Mouse (Mus musculus) adrenal gland, adult 18-20 months (tissue): ENCODE measurements around the gene Abcb9. TPM values are rescaled to one million over a fixed set of nuclear protein-coding genes. Genes with fewer than 3 reads are reported as not detected.

Experiments
- DNase-seq, 2 experiments: peaks; one replicate each; pipeline ENCODE4 v3.0.0; 2021 to 2022; ENCODE audit warnings: low spot score in 2 of 2
- total RNA-seq, 2 experiments: library from RNA; stranded (reverse); gene quantifications; 1 replicate in 1 of 2; 2 replicates in 1 of 2; pipeline ENCODE4 v1.2.3; 2021

Gene Abcb9
- total RNA-seq, 2 experiments from 2014 or later: 10.6 to 15.2 TPM

- no peak for DNase-seq
These were observed 79.2 kb downstream of the Abcb9 start for GRCm38 (mm10) chr5:124016291-124016821.

GRCm38 (mm10) chr5:124015727-124016126, 79.9 kb downstream of the Abcb9 start:
- DNase-seq: no peak

GRCm38 (mm10) chr5:124014791-124015251, 80.8 kb downstream of the Abcb9 start:
- no peak for DNase-seq

GRCm38 (mm10) chr5:124014180-124014579, 81.4 kb downstream of the Abcb9 start:
- no peak for DNase-seq

GRCm38 (mm10) chr5:124013747-124014146, 81.9 kb downstream of the Abcb9 start:
- DNase-seq: no peak

- DNase-seq: no peak
These were observed 82.7 kb downstream of the Abcb9 start for GRCm38 (mm10) chr5:124012885-124013284.

GRCm38 (mm10) chr5:124011927-124012326, 83.7 kb downstream of the Abcb9 start:
- DNase-seq: no peak

Other genes with a start within 250 kb of the Abcb9 start
- gene Hcar2, start 230.3 kb downstream of the Abcb9 start, total RNA-seq: 1 to 10 TPM; 1.9 to 7.2 TPM
- 10 to 100 TPM in 1 of 2 experiments, 1 to 10 TPM in 1; 5.1 to 18.0 TPM for gene Hcar1, start 215.8 kb downstream of the Abcb9 start, total RNA-seq
- gene Denr, start 188.6 kb downstream of the Abcb9 start, total RNA-seq: 10 to 100 TPM; 54.7 to 74.1 TPM
- gene Gm43518, start 168.4 kb downstream of the Abcb9 start, total RNA-seq: 1 to 10 TPM in 1 of 2 experiments, under 1 TPM in 1; 0.74 to 1.5 TPM
- 1 to 10 TPM; 4.3 to 4.5 TPM for gene Ccdc62, start 165.1 kb downstream of the Abcb9 start, total RNA-seq
- 10 to 100 TPM; 20.1 to 28.4 TPM for gene Hip1r, start 122.2 kb downstream of the Abcb9 start, total RNA-seq
- gene Vps37b, start 63.5 kb downstream of the Abcb9 start, total RNA-seq: 100 to 1,000 TPM in 1 of 2 experiments, 10 to 100 TPM in 1; 97.2 to 127 TPM
- gene Ogfod2, start 16.5 kb upstream of the Abcb9 start, total RNA-seq: 10 to 100 TPM; 42.3 to 47.0 TPM
- 10 to 100 TPM; 51.3 to 56.8 TPM for gene Arl6ip4, start 20.3 kb upstream of the Abcb9 start, total RNA-seq
- 10 to 100 TPM; 36.4 to 61.1 TPM for gene Pitpnm2, start 154.0 kb upstream of the Abcb9 start, total RNA-seq
- gene Mphosph9, start 232.2 kb upstream of the Abcb9 start, total RNA-seq: 1 to 10 TPM; 5.7 to 7.6 TPM
- gene 2810006K23Rik, start 232.3 kb upstream of the Abcb9 start, total RNA-seq: 10 to 100 TPM; 12.9 to 13.4 TPM